In genomic region chr7:45628364-45629294, GRCm38 (mm10) we compare ENCODE assay signal across 9 mouse cellular contexts. TPM values are rescaled to one million over a fixed set of nuclear protein-coding genes. Genes with fewer than 3 reads are reported as not detected.
DNase-seq lines count a peak whose midpoint lies in the region; ATAC-seq and TF ChIP-seq lines count a peak whose summit lies in the region.
"Had no signal": no experiment of that assay in that cellular context is flagged by ENCODE, and none has a peak within 500 bp of the region (broad histone marks: within the 10 kb centered on the region; RNA-seq: fewer than 3 reads in every experiment).

No protein-coding gene starts in this region.

- no peaks in the 10 kb centered on the region for H3K36me3 ChIP-seq in hindbrain, postnatal 0 days (ENCODE audit: insufficient read depth, low read length)

- peak; percentile 45; the same call in 1 of the 2 replicates for TF ChIP-seq CTCF in hindbrain, postnatal 0 days (IDR thresholded peaks at IDR 0.05; ENCODE audit: low read depth)
- peak; percentile 93 for TF ChIP-seq CTCF in left cerebral cortex, adult 2 months (IDR thresholded peaks at IDR 0.05)

- H3K4me3 ChIP-seq in hindbrain, postnatal 0 days (ENCODE audit: low read length): peak overlapping the region; percentile 53
- H3K4me3 ChIP-seq in left cerebral cortex, adult 2 months: peak overlapping the region; percentile 46

- peaks cover 5% of the 10 kb centered on the region; the same call in 1 of the 2 replicates for H3K4me1 ChIP-seq in hindbrain, postnatal 0 days (ENCODE audit: insufficient read depth, low read length)

- no peaks in the 10 kb centered on the region for H3K27me3 ChIP-seq in hindbrain, postnatal 0 days (ENCODE audit: insufficient read depth, low read length)

- H3K27ac ChIP-seq in hindbrain, postnatal 0 days: peak overlapping the region; percentile 86
- peak overlapping the region; percentile 84 for H3K27ac ChIP-seq in left cerebral cortex, adult 2 months
- H3K27ac ChIP-seq: macrophage had no signal

- intact Hi-C loops in left cerebral cortex, adult 2 months (cut with DNase I): no loop called here

- H3K4me2 ChIP-seq in hindbrain, postnatal 0 days (ENCODE audit: low read depth, low read length): peak overlapping the region; percentile 86

- peak; percentile 89 for ATAC-seq in activated CD4-positive, CD25-positive, alpha-beta regulatory T cell, adult 4 months
- peak; percentile 74 for ATAC-seq in common myeloid progenitor, adult 5-6 weeks (replicated peaks; ENCODE audit: low read depth, poor library complexity, severe bottlenecking)
- ATAC-seq in hindbrain, postnatal 0 days: peak; percentile 91
- ATAC-seq in megakaryocyte, adult 5-6 weeks (ENCODE audit: poor library complexity, severe bottlenecking): peak; percentile 99

- DNase-seq in gastrocnemius, adult 8-10 months (ENCODE audit: low spot score in 2 of 2): peak; percentile 74 to 79
- DNase-seq in hindbrain, postnatal 0 days (ENCODE audit: low spot score): peak; percentile 95
- DNase-seq in left cerebral cortex, adult 2 months (ENCODE audit: extremely low spot score in 1 of 2, low spot score in 2 of 2): peak; percentile 87
- DNase-seq in retina, postnatal 7 days (ENCODE audit: low read depth, low spot score): peak; percentile 85
- peak; percentile 93 for DNase-seq in thymus, postnatal 4 days

- H3K9ac ChIP-seq in hindbrain, postnatal 0 days (replicated peaks; ENCODE audit: low read length): peak overlapping the region; percentile 81

- 1% methylated on average over 93 of the region's 105 CpGs for WGBS in hindbrain, postnatal 0 days

- H3K9me3 ChIP-seq in hindbrain, postnatal 0 days (ENCODE audit: low read length): no peaks in the 10 kb centered on the region

RNA-seq across cellular contexts. Expression of gene Rasip1, which starts 1.3 kb away (rescaled TPM):
- polyA plus RNA-seq in activated CD4-positive, CD25-positive, alpha-beta regulatory T cell, adult 4 months (2017; shearing (Covaris generic)): under 1 TPM in 1 of 2 experiments, not detected in 1; 0.50 TPM
- total RNA-seq in common myeloid progenitor, adult 5-6 weeks (2017): not detected in 2 replicates
- total RNA-seq in gastrocnemius, adult 8-10 months (2022): 1 to 10 TPM; 5.1 to 7.0 (median 5.3) TPM
- total RNA-seq in hindbrain, postnatal 0 days (2014; rRNA removed): 36.4 and 39.8 TPM in 2 replicates
- 18.7 TPM in 2 replicates for polyA plus RNA-seq in hindbrain, postnatal 0 days (2015; fragmentation: Nextera tagmentation; extraction: Ambion mirVana)
- 1 to 10 TPM; 6.1 to 8.0 TPM for total RNA-seq in left cerebral cortex, adult 2 months (2021)
- 0.20 TPM in 1 of 2 replicates, not detected in the other for total RNA-seq in megakaryocyte, adult 5-6 weeks (2015)
- 0.29 TPM in 1 of 2 replicates, not detected in the other for total RNA-seq in megakaryocyte, adult 5-6 weeks (2017)

RNA-seq across cellular contexts. Expression of gene Izumo1, which starts 7.0 kb away (rescaled TPM):
- not detected for polyA plus RNA-seq in activated CD4-positive, CD25-positive, alpha-beta regulatory T cell, adult 4 months (2017; shearing (Covaris generic))
- total RNA-seq in common myeloid progenitor, adult 5-6 weeks (2017): 1.0 TPM in 1 of 2 replicates, not detected in the other
- not detected for total RNA-seq in gastrocnemius, adult 8-10 months (2022)
- total RNA-seq in hindbrain, postnatal 0 days (2014; rRNA removed): 0.10 and 0.54 TPM in 2 replicates
- polyA plus RNA-seq in hindbrain, postnatal 0 days (2015; fragmentation: Nextera tagmentation; extraction: Ambion mirVana): 0.10 TPM in 1 of 2 replicates, not detected in the other
- under 1 TPM in 1 of 2 experiments, not detected in 1; 0.34 TPM for total RNA-seq in left cerebral cortex, adult 2 months (2021)
- total RNA-seq in megakaryocyte, adult 5-6 weeks (2015): not detected in 2 replicates
- 0.22 TPM in 1 of 2 replicates, not detected in the other for total RNA-seq in megakaryocyte, adult 5-6 weeks (2017)
- polyA plus RNA-seq: macrophage had no signal

RNA-seq across cellular contexts. Expression of gene Mamstr, which starts 11.1 kb away (rescaled TPM):
- not detected for polyA plus RNA-seq in activated CD4-positive, CD25-positive, alpha-beta regulatory T cell, adult 4 months (2017; shearing (Covaris generic))
- total RNA-seq in common myeloid progenitor, adult 5-6 weeks (2017): under 0.01 TPM in 1 of 2 replicates, not detected in the other
- 10 to 100 TPM; 18.5 to 36.8 (median 28.8) TPM for total RNA-seq in gastrocnemius, adult 8-10 months (2022)
- 3.3 and 3.6 TPM in 2 replicates for total RNA-seq in hindbrain, postnatal 0 days (2014; rRNA removed)
- 2.9 and 3.9 TPM in 2 replicates for polyA plus RNA-seq in hindbrain, postnatal 0 days (2015; fragmentation: Nextera tagmentation; extraction: Ambion mirVana)
- 1 to 10 TPM; 3.5 to 3.9 TPM for total RNA-seq in left cerebral cortex, adult 2 months (2021)
- not detected in 2 replicates for total RNA-seq in megakaryocyte, adult 5-6 weeks (2015)
- total RNA-seq in megakaryocyte, adult 5-6 weeks (2017): 0.53 TPM in 1 of 2 replicates, not detected in the other
- polyA plus RNA-seq: macrophage had no signal

RNA-seq across cellular contexts. Expression of gene Fut1, which starts 11.5 kb away (rescaled TPM):
- not detected for polyA plus RNA-seq in activated CD4-positive, CD25-positive, alpha-beta regulatory T cell, adult 4 months (2017; shearing (Covaris generic))
- not detected in 2 replicates for total RNA-seq in common myeloid progenitor, adult 5-6 weeks (2017)
- not detected for total RNA-seq in gastrocnemius, adult 8-10 months (2022)
- 0.18 TPM in 1 of 2 replicates, not detected in the other for total RNA-seq in hindbrain, postnatal 0 days (2014; rRNA removed)
- polyA plus RNA-seq in hindbrain, postnatal 0 days (2015; fragmentation: Nextera tagmentation; extraction: Ambion mirVana): not detected in 2 replicates
- total RNA-seq in left cerebral cortex, adult 2 months (2021): not detected
- total RNA-seq in megakaryocyte, adult 5-6 weeks (2015): not detected in 2 replicates
- total RNA-seq in megakaryocyte, adult 5-6 weeks (2017): not detected in 2 replicates
- polyA plus RNA-seq: macrophage had no signal

RNA-seq across cellular contexts. Expression of gene Fgf21, which starts 13.3 kb away (rescaled TPM):
- not detected for polyA plus RNA-seq in activated CD4-positive, CD25-positive, alpha-beta regulatory T cell, adult 4 months (2017; shearing (Covaris generic))
- not detected in 2 replicates for total RNA-seq in common myeloid progenitor, adult 5-6 weeks (2017)
- not detected for total RNA-seq in gastrocnemius, adult 8-10 months (2022)
- total RNA-seq in hindbrain, postnatal 0 days (2014; rRNA removed): not detected in 2 replicates
- not detected in 2 replicates for polyA plus RNA-seq in hindbrain, postnatal 0 days (2015; fragmentation: Nextera tagmentation; extraction: Ambion mirVana)
- not detected for total RNA-seq in left cerebral cortex, adult 2 months (2021)
- not detected in 2 replicates for total RNA-seq in megakaryocyte, adult 5-6 weeks (2015)
- total RNA-seq in megakaryocyte, adult 5-6 weeks (2017): not detected in 2 replicates
- polyA plus RNA-seq: macrophage had no signal

Comparison
In these comparisons a context has a peak if more than half of its experiments do, and no peak if none do; other contexts are left out.
1. Peak in every context shown above with its lines: DNase-seq, ATAC-seq, H3K4me3 ChIP-seq and H3K27ac ChIP-seq.